Mouse (Mus musculus): ENCODE data around the gene F5. TPM values are rescaled to one million over a fixed set of nuclear protein-coding genes. Genes with fewer than 3 reads are reported as not detected.

The F5 gene
- polyA plus RNA-seq, 1 experiment, result 15.1 TPM

DNA sequence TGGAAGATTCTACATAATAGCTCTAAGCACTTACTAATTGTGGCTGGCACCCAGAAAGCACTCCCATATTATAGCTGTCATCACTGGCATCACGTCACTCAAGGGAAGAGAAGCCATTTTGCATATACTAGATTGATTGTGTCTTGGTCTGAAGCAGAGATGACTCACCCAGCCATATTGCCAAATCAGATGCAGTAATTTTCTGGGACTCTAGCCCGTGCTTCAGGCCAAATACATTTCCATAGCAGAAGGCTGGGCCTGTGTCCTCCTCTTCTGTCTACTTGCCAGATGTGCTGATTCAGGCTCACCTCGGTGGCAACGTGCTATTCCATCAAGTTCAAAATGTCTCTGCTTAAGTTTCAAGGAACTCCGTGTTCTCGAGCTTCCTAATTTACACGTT is 109.9 kb downstream of the F5 start:
- Histone ChIP-seq H3K9me3 (no peaks in the 10 kb centered on the region), H3K4me1 (peaks cover 26% of the 10 kb centered on the region), H3K4me3 (replicated peaks) (no peak overlapping the region), H3K27me3 (replicated peaks) (no peaks in the 10 kb centered on the region), H3K36me3 (replicated peaks; ENCODE audit: low read length) (peaks cover 95% of the 10 kb centered on the region)
- TF ChIP-seq GATA1 (IDR thresholded peaks at IDR 0.05; ENCODE audit: borderline replicate concordance, low read length), result no peak
- no peak for TF ChIP-seq FLI1 (IDR thresholded peaks at IDR 0.05; ENCODE audit: low read length)

Other genes starting within 250 kb of the F5 start
- gene Scyl3, start 222.7 kb upstream of the F5 start, polyA plus RNA-seq (2012; ENCODE audit: insufficient read depth, low replicate concordance), result 1.5 and 3.5 TPM in 2 replicates
- 0.44 TPM in 1 of 2 replicates, not detected in the other for gene BC055324, start 157.0 kb upstream of the F5 start, polyA plus RNA-seq (2012; ENCODE audit: insufficient read depth, low replicate concordance)
- gene Mettl18, start 156.9 kb upstream of the F5 start, polyA plus RNA-seq (2012; ENCODE audit: insufficient read depth, low replicate concordance), result 0.41 TPM in 1 of 2 replicates, not detected in the other
- not detected in 2 replicates for gene Sele, start 103.6 kb upstream of the F5 start, polyA plus RNA-seq (2012; ENCODE audit: insufficient read depth, low replicate concordance)
- 1.9 TPM in 1 of 2 replicates, not detected in the other for gene Sell, start 89.9 kb upstream of the F5 start, polyA plus RNA-seq (2012; ENCODE audit: insufficient read depth, low replicate concordance)
- 197 and 302 TPM in 2 replicates for gene Selp, start 36.6 kb upstream of the F5 start, polyA plus RNA-seq (2012; ENCODE audit: insufficient read depth, low replicate concordance)
- 7.3 and 23.4 TPM in 2 replicates for gene Slc19a2, start 97.2 kb downstream of the F5 start, polyA plus RNA-seq (2012; ENCODE audit: insufficient read depth, low replicate concordance)
- gene Ccdc181, start 123.7 kb downstream of the F5 start, polyA plus RNA-seq (2012; ENCODE audit: insufficient read depth, low replicate concordance), result 3.5 TPM in 1 of 2 replicates, not detected in the other
- gene Nme7, start 152.3 kb downstream of the F5 start, polyA plus RNA-seq (2012; ENCODE audit: insufficient read depth, low replicate concordance), result 0.86 and 5.1 TPM in 2 replicates
- gene Blzf1, start 155.7 kb downstream of the F5 start, polyA plus RNA-seq (2012; ENCODE audit: insufficient read depth, low replicate concordance), result 2.1 TPM in 1 of 2 replicates, not detected in the other